14 mouse cellular contexts compared by ENCODE assay signal in genomic region chr13:97634041-97634788, GRCm38 (mm10).
A peak's percentile ranks its signal among the peaks of the same experiment; 100 is the strongest.
DNase-seq lines count a peak whose midpoint lies in the region; ATAC-seq lines count a peak whose summit lies in the region.
"Had no signal": no experiment of that assay in that cellular context is flagged by ENCODE, and none has a peak within 500 bp of the region (broad histone marks: within the 10 kb centered on the region; RNA-seq: fewer than 3 reads in every experiment).

No protein-coding gene starts in this region.

- ATAC-seq in forebrain, embryonic 13.5 days: peak; percentile 50; the same call in 1 of the 2 replicates
- peak; percentile 34; the same call in 1 of the 2 replicates for ATAC-seq in lung, embryonic 16.5 days (ENCODE audit: low read depth)
- ATAC-seq: intestine, embryonic 16.5 days had no signal

- H3K27me3 ChIP-seq in forebrain, embryonic 13.5 days: no peaks in the 10 kb centered on the region
- H3K27me3 ChIP-seq in forebrain, embryonic 10.5 days (ENCODE audit: poor library complexity, severe bottlenecking): no peaks in the 10 kb centered on the region
- H3K27me3 ChIP-seq in lung, embryonic 16.5 days (ENCODE audit: control insufficient read depth, insufficient read depth, low read depth, low read length): no peaks in the 10 kb centered on the region

- DNase-seq in forebrain, embryonic 10.5 days (ENCODE audit: extremely low spot score, low spot score): no peak
- no peak for DNase-seq in lung, postnatal 4 days
- peak; percentile 76 to 93 for DNase-seq in layer of hippocampus, adult 18-20 months (ENCODE audit: low spot score in 2 of 2)
- DNase-seq in retina, postnatal 1 day: peak; percentile 25
- DNase-seq in urinary bladder, adult 18-20 months (ENCODE audit: low spot score in 2 of 2): no peak
- no peak for DNase-seq in c-Kit-positive CD71-positive TER-119-positive erythroid progenitor cells, embryonic 14.5 days (ENCODE audit: low spot score)
- DNase-seq: cerebellum, postnatal 10 days; gastrocnemius, postnatal 10 days; thymus, postnatal 36 days had no signal

- 78% methylated on average over 8 of the region's 8 CpGs for WGBS in forebrain, embryonic 13.5 days
- 85% methylated on average over 8 of the region's 8 CpGs for WGBS in forebrain, embryonic 10.5 days
- WGBS in lung, embryonic 16.5 days: 52% methylated on average over 8 of the region's 8 CpGs

- H3K36me3 ChIP-seq in forebrain, embryonic 13.5 days (ENCODE audit: poor library complexity, severe bottlenecking): no peaks in the 10 kb centered on the region
- no peaks in the 10 kb centered on the region for H3K36me3 ChIP-seq in forebrain, embryonic 10.5 days (replicated peaks)
- no peaks in the 10 kb centered on the region for H3K36me3 ChIP-seq in lung, embryonic 16.5 days (ENCODE audit: control insufficient read depth, insufficient read depth, low read length)

- no peak overlapping the region for H3K9ac ChIP-seq in forebrain, embryonic 13.5 days
- no peak overlapping the region for H3K9ac ChIP-seq in lung, embryonic 16.5 days (ENCODE audit: low read length)
- H3K9ac ChIP-seq: liver, embryonic 14.5 days had no signal

- no peaks in the 10 kb centered on the region for H3K9me3 ChIP-seq in forebrain, embryonic 13.5 days (replicated peaks)
- H3K9me3 ChIP-seq in forebrain, embryonic 10.5 days: 0 out of 2 replicates have a peak, but pooled peaks cover 3% of the 10 kb centered on the region
- no peaks in the 10 kb centered on the region for H3K9me3 ChIP-seq in lung, embryonic 16.5 days (ENCODE audit: control insufficient read depth, low read length)

- peaks cover 14% of the 10 kb centered on the region for H3K4me1 ChIP-seq in forebrain, embryonic 13.5 days
- peaks cover 17% of the 10 kb centered on the region for H3K4me1 ChIP-seq in forebrain, embryonic 10.5 days
- H3K4me1 ChIP-seq in lung, embryonic 16.5 days (replicated peaks; ENCODE audit: control insufficient read depth, insufficient read depth, low read length): peaks cover 10% of the 10 kb centered on the region
- H3K4me1 ChIP-seq: megakaryocyte, embryonic 14.5 days had no signal

- no peak overlapping the region for H3K4me2 ChIP-seq in forebrain, embryonic 13.5 days
- H3K4me2 ChIP-seq in lung, embryonic 16.5 days (ENCODE audit: low read depth, low read length): no peak overlapping the region

- no peak overlapping the region for H3K27ac ChIP-seq in forebrain, embryonic 13.5 days
- no peak overlapping the region for H3K27ac ChIP-seq in forebrain, embryonic 10.5 days
- H3K27ac ChIP-seq in lung, embryonic 16.5 days (ENCODE audit: low read length): 0 out of 2 replicates have a peak overlapping the region, but pooled peaks have one; percentile 1
- H3K27ac ChIP-seq: liver, embryonic 14.5 days had no signal

- H3K4me3 ChIP-seq in forebrain, embryonic 13.5 days: no peak overlapping the region
- H3K4me3 ChIP-seq in forebrain, embryonic 10.5 days: no peak overlapping the region
- H3K4me3 ChIP-seq in lung, embryonic 16.5 days (ENCODE audit: low read length): no peak overlapping the region
- H3K4me3 ChIP-seq: megakaryocyte, embryonic 14.5 days had no signal

Comparison
In these comparisons a context has a peak if more than half of its experiments do, and no peak if none do; other contexts are left out.
1. DNase-seq: peak in layer of hippocampus, adult 18-20 months (2 of 2) and retina, postnatal 1 day (single experiment); none in forebrain, embryonic 10.5 days (single experiment), lung, postnatal 4 days (0 of 2), urinary bladder, adult 18-20 months (0 of 2) and c-Kit-positive CD71-positive TER-119-positive erythroid progenitor cells, embryonic 14.5 days (single experiment).